Comparison of ENCODE assay signal across 36 mouse cellular contexts in genomic region chr16:97500901-97501300, GRCm38 (mm10). TPM values are rescaled to one million over a fixed set of nuclear protein-coding genes. Genes with fewer than 3 reads are reported as not detected.
"Had no signal": no experiment of that assay in that cellular context is flagged by ENCODE, and none has a peak within 500 bp of the region (broad histone marks: within the 10 kb centered on the region; RNA-seq: fewer than 3 reads in every experiment).

No protein-coding gene starts in this region.

- H3K9me3 ChIP-seq: limb, embryonic 10.5 days; limb, embryonic 12.5 days; limb, embryonic 13.5 days; limb, embryonic 15.5 days; liver, embryonic 12.5 days; liver, embryonic 13.5 days; liver, embryonic 15.5 days; lung, embryonic 15.5 days; megakaryocyte, embryonic 14.5 days; midbrain, embryonic 10.5 days; midbrain, embryonic 12.5 days; midbrain, embryonic 13.5 days; midbrain, embryonic 15.5 days had no signal

- H3K4me3 ChIP-seq: left cerebral cortex, adult 2 months; limb, embryonic 10.5 days; limb, embryonic 12.5 days; limb, embryonic 13.5 days; limb, embryonic 15.5 days; liver, embryonic 12.5 days; liver, embryonic 13.5 days; liver, embryonic 15.5 days; lung, embryonic 15.5 days; megakaryocyte, embryonic 14.5 days; midbrain, embryonic 10.5 days; midbrain, embryonic 12.5 days; midbrain, embryonic 13.5 days; midbrain, embryonic 15.5 days; myocyte had no signal

- H3K9ac ChIP-seq: limb, embryonic 12.5 days; limb, embryonic 13.5 days; limb, embryonic 15.5 days; liver, embryonic 12.5 days; liver, embryonic 13.5 days; liver, embryonic 14.5 days; liver, embryonic 15.5 days; liver, postnatal 0 days; lung, embryonic 14.5 days; lung, embryonic 15.5 days; midbrain, embryonic 12.5 days; midbrain, embryonic 13.5 days; midbrain, embryonic 15.5 days had no signal

- ATAC-seq: liver, embryonic 12.5 days; liver, postnatal 0 days; midbrain, embryonic 13.5 days; midbrain, embryonic 15.5 days; midbrain, embryonic 16.5 days had no signal

- H3K27me3 ChIP-seq: limb, embryonic 12.5 days; limb, embryonic 13.5 days; limb, embryonic 15.5 days; liver, embryonic 12.5 days; liver, embryonic 13.5 days; liver, embryonic 15.5 days; lung, embryonic 15.5 days; midbrain, embryonic 12.5 days; midbrain, embryonic 13.5 days; midbrain, embryonic 15.5 days had no signal

- H3K36me3 ChIP-seq: limb, embryonic 10.5 days; limb, embryonic 12.5 days; limb, embryonic 13.5 days; limb, embryonic 15.5 days; liver, embryonic 12.5 days; liver, embryonic 13.5 days; liver, embryonic 15.5 days; lung, embryonic 15.5 days; midbrain, embryonic 10.5 days; midbrain, embryonic 12.5 days; midbrain, embryonic 13.5 days; midbrain, embryonic 15.5 days had no signal

- H3K4me1 ChIP-seq: limb, embryonic 10.5 days; limb, embryonic 12.5 days; limb, embryonic 13.5 days; limb, embryonic 15.5 days; liver, embryonic 12.5 days; liver, embryonic 13.5 days; liver, embryonic 15.5 days; lung, embryonic 15.5 days; midbrain, embryonic 10.5 days; midbrain, embryonic 12.5 days; midbrain, embryonic 13.5 days; midbrain, embryonic 15.5 days had no signal

- DNase-seq: left cerebral cortex, postnatal 4 days; liver; liver, embryonic 13.5 days; liver, postnatal 0 days; lung, adult 18-20 months; lung, adult 2 months; lung, embryonic 14.5 days; lung, postnatal 10 days; lung, postnatal 36 days; lung, postnatal 4 days; midbrain, embryonic 14.5 days had no signal

- H3K4me2 ChIP-seq: limb, embryonic 12.5 days; limb, embryonic 13.5 days; limb, embryonic 15.5 days; liver, embryonic 11.5 days; liver, embryonic 12.5 days; liver, embryonic 13.5 days; liver, embryonic 15.5 days; lung, embryonic 14.5 days; lung, embryonic 15.5 days; midbrain, embryonic 11.5 days; midbrain, embryonic 12.5 days; midbrain, embryonic 13.5 days; midbrain, embryonic 15.5 days had no signal

- H3K27ac ChIP-seq: left cerebral cortex, adult 2 months; limb, embryonic 10.5 days; limb, embryonic 12.5 days; limb, embryonic 13.5 days; limb, embryonic 15.5 days; liver, embryonic 12.5 days; liver, embryonic 13.5 days; liver, embryonic 14.5 days; liver, embryonic 15.5 days; lung, embryonic 15.5 days; macrophage; midbrain, embryonic 10.5 days; midbrain, embryonic 12.5 days; midbrain, embryonic 13.5 days; midbrain, embryonic 15.5 days had no signal

RNA-seq across cellular contexts. Expression of gene Fam3b, which starts 13.7 kb away (rescaled TPM):
- polyA plus RNA-seq: limb, embryonic 10.5 days; limb, embryonic 11.5 days; limb, embryonic 12.5 days; limb, embryonic 13.5 days; limb, embryonic 14.5 days; liver, adult 2 months; liver, embryonic 11.5 days; liver, embryonic 12.5 days; liver, embryonic 13.5 days; liver, embryonic 15.5 days; liver, embryonic 16.5 days; liver, postnatal 0 days; lung, embryonic 14.5 days; lung, embryonic 15.5 days; lung, embryonic 16.5 days; macrophage; midbrain, embryonic 10.5 days; midbrain, embryonic 11.5 days; midbrain, embryonic 12.5 days; midbrain, embryonic 13.5 days; midbrain, embryonic 14.5 days; midbrain, embryonic 15.5 days; midbrain, embryonic 16.5 days; midbrain, postnatal 0 days; myocyte had no signal

RNA-seq across cellular contexts. Expression of gene Mx1, which starts 38.2 kb away (rescaled TPM):
- polyA plus RNA-seq: limb, embryonic 10.5 days; limb, embryonic 12.5 days; midbrain, embryonic 10.5 days had no signal
